In the genomic region with DNA sequence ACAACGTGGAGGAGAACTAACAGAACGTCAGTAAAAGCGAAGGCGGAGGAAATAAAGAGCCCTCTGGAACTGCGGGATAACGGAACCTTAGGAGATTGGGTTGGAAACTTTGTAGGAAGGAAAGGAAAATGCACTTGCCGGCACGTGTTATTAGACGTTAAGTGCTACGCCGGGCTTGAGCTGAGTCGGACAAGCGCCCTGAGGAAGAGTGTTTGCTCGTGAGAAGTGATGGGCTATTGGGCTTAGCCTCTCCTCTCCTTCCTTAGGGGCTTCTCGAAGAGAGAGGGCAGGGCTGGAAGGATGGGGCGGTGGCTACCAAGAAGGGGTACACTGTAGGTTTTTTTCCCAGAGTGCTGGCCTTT, we compare ENCODE assay signal across 8 mouse cellular contexts. TPM values are rescaled to one million over a fixed set of nuclear protein-coding genes. Genes with fewer than 3 reads are reported as not detected.
A peak's percentile ranks its signal among the peaks of the same experiment; 100 is the strongest.
DNase-seq lines count a peak whose midpoint lies in the region; ATAC-seq and TF ChIP-seq lines count a peak whose summit lies in the region.

No protein-coding gene starts in this region.

- H3K4me2 ChIP-seq in forebrain, postnatal 0 days (ENCODE audit: low read depth), result peak overlapping the region; percentile 65
- H3K4me2 ChIP-seq in liver, embryonic 13.5 days, result peak overlapping the region; percentile 82
- peak overlapping the region; percentile 75 for H3K4me2 ChIP-seq in stomach, embryonic 16.5 days (ENCODE audit: low read depth, low read length)

- H3K36me3 ChIP-seq in forebrain, postnatal 0 days (ENCODE audit: insufficient read depth), result peaks cover 5% of the 10 kb centered on the region
- peaks cover 12% of the 10 kb centered on the region for H3K36me3 ChIP-seq in liver, embryonic 13.5 days
- no peaks in the 10 kb centered on the region for H3K36me3 ChIP-seq in stomach, embryonic 16.5 days (ENCODE audit: control insufficient read depth, insufficient read depth, low read length)

- DNase-seq in gastrocnemius, postnatal 10 days, result peak; percentile 46
- no peak for DNase-seq in gastrocnemius, adult 8-10 months (ENCODE audit: low spot score in 2 of 2)
- DNase-seq in right cerebral cortex, postnatal 4 days, result peak; percentile 55
- no peak for DNase-seq in right cerebral cortex, postnatal 25 days
- no peak for DNase-seq in forebrain, postnatal 0 days
- no peak for DNase-seq in liver, embryonic 13.5 days
- DNase-seq in left cerebral cortex, postnatal 14 days (ENCODE audit: low spot score in 2 of 2), result no peak

- peak overlapping the region; percentile 43 for H3K9ac ChIP-seq in forebrain, postnatal 0 days
- peak overlapping the region; percentile 73 for H3K9ac ChIP-seq in liver, embryonic 13.5 days
- peak overlapping the region; percentile 75 for H3K9ac ChIP-seq in stomach, embryonic 16.5 days (ENCODE audit: low read length)

- H3K4me3 ChIP-seq in forebrain, postnatal 0 days (ENCODE audit: low read depth, low read length), result peak overlapping the region; percentile 57
- H3K4me3 ChIP-seq in liver, embryonic 13.5 days (replicated peaks), result peak overlapping the region; percentile 92
- peak overlapping the region; percentile 88 for H3K4me3 ChIP-seq in stomach, embryonic 16.5 days (replicated peaks; ENCODE audit: low read length)

- WGBS in forebrain, postnatal 0 days, result under 1% methylated on average over 16 of the region's 16 CpGs
- WGBS in liver, embryonic 13.5 days (ENCODE audit: insufficient replicate concordance), result 0% methylated on average over 16 of the region's 16 CpGs
- under 1% methylated on average over 16 of the region's 16 CpGs for WGBS in stomach, embryonic 16.5 days

- H3K27me3 ChIP-seq in forebrain, postnatal 0 days (ENCODE audit: insufficient read depth, low read length), result no peaks in the 10 kb centered on the region
- H3K27me3 ChIP-seq in liver, embryonic 13.5 days, result no peaks in the 10 kb centered on the region
- no peaks in the 10 kb centered on the region for H3K27me3 ChIP-seq in stomach, embryonic 16.5 days (ENCODE audit: control insufficient read depth, insufficient read depth, low read length)

- ATAC-seq in forebrain, postnatal 0 days, result peak; percentile 83
- ATAC-seq in liver, embryonic 13.5 days (ENCODE audit: low read depth), result peak; percentile 53
- peak; percentile 77 for ATAC-seq in stomach, embryonic 16.5 days (ENCODE audit: insufficient read depth, low FRiP score)

- peaks cover 8% of the 10 kb centered on the region; the same call in 1 of the 2 replicates for H3K4me1 ChIP-seq in forebrain, postnatal 0 days (ENCODE audit: insufficient read depth)
- peaks cover 28% of the 10 kb centered on the region for H3K4me1 ChIP-seq in liver, embryonic 13.5 days (replicated peaks)
- H3K4me1 ChIP-seq in stomach, embryonic 16.5 days (ENCODE audit: control insufficient read depth, insufficient read depth, low read length), result peaks cover 17% of the 10 kb centered on the region

- H3K9me3 ChIP-seq in forebrain, postnatal 0 days (ENCODE audit: low read length), result no peaks in the 10 kb centered on the region
- H3K9me3 ChIP-seq in liver, embryonic 13.5 days (replicated peaks), result no peaks in the 10 kb centered on the region
- no peaks in the 10 kb centered on the region for H3K9me3 ChIP-seq in stomach, embryonic 16.5 days (replicated peaks; ENCODE audit: control insufficient read depth, low read length)

- peak overlapping the region; percentile 46; the same call in 1 of the 2 replicates for H3K27ac ChIP-seq in forebrain, postnatal 0 days (ENCODE audit: low read depth, low read length)
- peak overlapping the region; percentile 47 for H3K27ac ChIP-seq in liver, embryonic 13.5 days
- peak overlapping the region; percentile 11; the same call in 1 of the 2 replicates for H3K27ac ChIP-seq in stomach, embryonic 16.5 days (ENCODE audit: low read length)

- intact Hi-C loops in left cerebral cortex, postnatal 14 days (cut with DNase I), result no loop called here

- TF ChIP-seq CTCF in forebrain, postnatal 0 days (IDR thresholded peaks at IDR 0.05; ENCODE audit: low read depth), result no peak

RNA-seq across cellular contexts. Expression of gene Nol8, which starts 0.3 kb away (rescaled TPM):
- 10 to 100 TPM; 10.3 to 10.6 TPM for total RNA-seq in gastrocnemius, postnatal 10 days (2021)
- total RNA-seq in gastrocnemius, adult 8-10 months (2022), result 10 to 100 TPM; 12.0 to 16.5 (median 13.6) TPM
- 14.8 and 22.5 TPM in 2 replicates for total RNA-seq in forebrain, postnatal 0 days (2014; rRNA removed)
- polyA plus RNA-seq in forebrain, postnatal 0 days (2015; fragmentation: Nextera tagmentation; extraction: Ambion mirVana), result 12.4 and 14.3 TPM in 2 replicates
- polyA plus RNA-seq in liver, embryonic 13.5 days (2015; fragmentation: Nextera tagmentation; extraction: Ambion mirVana), result 13.9 and 15.5 TPM in 2 replicates
- polyA plus RNA-seq in stomach, embryonic 16.5 days (2015; fragmentation: Nextera tagmentation; extraction: Ambion mirVana), result 10.1 and 13.2 TPM in 2 replicates
- total RNA-seq in left cerebral cortex, postnatal 14 days (2021), result 10 to 100 TPM; 21.3 to 24.7 TPM

RNA-seq across cellular contexts. Expression of gene Cenpp, which starts 0.6 kb away (rescaled TPM):
- 1 to 10 TPM; 2.8 to 3.3 TPM for total RNA-seq in gastrocnemius, postnatal 10 days (2021)
- total RNA-seq in gastrocnemius, adult 8-10 months (2022), result 1 to 10 TPM in 2 of 4 experiments, under 1 TPM in 2; 0.67 to 1.8 (median 0.94) TPM
- total RNA-seq in forebrain, postnatal 0 days (2014; rRNA removed), result 5.6 and 6.9 TPM in 2 replicates
- 7.5 and 9.0 TPM in 2 replicates for polyA plus RNA-seq in forebrain, postnatal 0 days (2015; fragmentation: Nextera tagmentation; extraction: Ambion mirVana)
- polyA plus RNA-seq in liver, embryonic 13.5 days (2015; fragmentation: Nextera tagmentation; extraction: Ambion mirVana), result 33.8 and 39.7 TPM in 2 replicates
- 22.7 and 23.4 TPM in 2 replicates for polyA plus RNA-seq in stomach, embryonic 16.5 days (2015; fragmentation: Nextera tagmentation; extraction: Ambion mirVana)
- total RNA-seq in left cerebral cortex, postnatal 14 days (2021), result 1 to 10 TPM in 1 of 2 experiments, under 1 TPM in 1; 0.92 to 1.5 TPM

RNA-seq across cellular contexts. Expression of gene Iars, which starts 28.7 kb away (rescaled TPM):
- 10 to 100 TPM; 71.7 to 77.0 TPM for total RNA-seq in gastrocnemius, postnatal 10 days (2021)
- total RNA-seq in gastrocnemius, adult 8-10 months (2022), result 10 to 100 TPM; 64.6 to 90.8 (median 87.8) TPM
- 35.5 and 57.3 TPM in 2 replicates for total RNA-seq in forebrain, postnatal 0 days (2014; rRNA removed)
- polyA plus RNA-seq in forebrain, postnatal 0 days (2015; fragmentation: Nextera tagmentation; extraction: Ambion mirVana), result 14.1 and 21.0 TPM in 2 replicates
- polyA plus RNA-seq in liver, embryonic 13.5 days (2015; fragmentation: Nextera tagmentation; extraction: Ambion mirVana), result 57.3 and 73.9 TPM in 2 replicates
- 75.8 and 78.1 TPM in 2 replicates for polyA plus RNA-seq in stomach, embryonic 16.5 days (2015; fragmentation: Nextera tagmentation; extraction: Ambion mirVana)
- total RNA-seq in left cerebral cortex, postnatal 14 days (2021), result 10 to 100 TPM; 68.0 to 72.7 TPM

RNA-seq across cellular contexts. Expression of gene Ogn, which starts 45.3 kb away (rescaled TPM):
- total RNA-seq in gastrocnemius, postnatal 10 days (2021), result 100 to 1,000 TPM; 115 to 119 TPM
- 10 to 100 TPM; 12.6 to 36.1 (median 29.0) TPM for total RNA-seq in gastrocnemius, adult 8-10 months (2022)
- 19.2 and 29.8 TPM in 2 replicates for total RNA-seq in forebrain, postnatal 0 days (2014; rRNA removed)
- polyA plus RNA-seq in forebrain, postnatal 0 days (2015; fragmentation: Nextera tagmentation; extraction: Ambion mirVana), result 13.6 and 18.1 TPM in 2 replicates
- polyA plus RNA-seq in liver, embryonic 13.5 days (2015; fragmentation: Nextera tagmentation; extraction: Ambion mirVana), result 2.8 and 3.5 TPM in 2 replicates
- polyA plus RNA-seq in stomach, embryonic 16.5 days (2015; fragmentation: Nextera tagmentation; extraction: Ambion mirVana), result 148 and 154 TPM in 2 replicates
- total RNA-seq in left cerebral cortex, postnatal 14 days (2021), result 1 to 10 TPM; 5.4 to 7.3 TPM

Comparison
In these comparisons a context has a peak if more than half of its experiments do, and no peak if none do; other contexts are left out.
1. DNase-seq: peak in gastrocnemius, postnatal 10 days (single experiment) and right cerebral cortex, postnatal 4 days (single experiment); none in gastrocnemius, adult 8-10 months (0 of 2), right cerebral cortex, postnatal 25 days (single experiment), forebrain, postnatal 0 days (single experiment), liver, embryonic 13.5 days (single experiment) and left cerebral cortex, postnatal 14 days (0 of 2).
2. Peak in every context shown above with its lines, with median percentiles within 50 percentile points of each other: ATAC-seq, H3K27ac ChIP-seq, H3K4me2 ChIP-seq, H3K4me3 ChIP-seq and H3K9ac ChIP-seq.